Mouse (Mus musculus) retina, postnatal 7 days (tissue): ENCODE results near the gene Uck2.

Experiments
- DNase-seq: peaks from one replicate; pipeline ENCODE4 v3.0.0-alpha.2; 2012; ENCODE audit warnings: low read depth, low spot score

The Uck2 gene

GRCm38 (mm10) chr1:167285320-167285355 is at the start of gene Uck2:
Gene Uck2, minus strand, starts transcription at chr1:167285320.
- no peak for DNase-seq

- no peak for DNase-seq
These were observed 46.0 kb upstream of the Uck2 start for GRCm38 (mm10) chr1:167331106-167331505.

- DNase-seq: no peak
These were observed 43.7 kb upstream of the Uck2 start for GRCm38 (mm10) chr1:167328776-167329175.

GRCm38 (mm10) chr1:167321691-167322090 is 36.6 kb upstream of the Uck2 start:
- no peak for DNase-seq

GRCm38 (mm10) chr1:167313220-167313619 is 28.1 kb upstream of the Uck2 start:
- no peak for DNase-seq

GRCm38 (mm10) chr1:167312367-167312766 is 27.2 kb upstream of the Uck2 start:
- no peak for DNase-seq

GRCm38 (mm10) chr1:167308261-167309054 is 23.3 kb upstream of the Uck2 start, which contains the start of gene Tmco1:
Gene Tmco1, plus strand, starts transcription at chr1:167308378.
- DNase-seq: peak; percentile 95

- DNase-seq: no peak
These were observed 22.6 kb upstream of the Uck2 start for GRCm38 (mm10) chr1:167307674-167308073.

- DNase-seq: no peak
These were observed 21.5 kb upstream of the Uck2 start for GRCm38 (mm10) chr1:167306451-167307240.

GRCm38 (mm10) chr1:167305501-167306137 is 20.5 kb upstream of the Uck2 start:
- DNase-seq: no peak

GRCm38 (mm10) chr1:167300122-167300521 is 15.0 kb upstream of the Uck2 start:
- DNase-seq: no peak

GRCm38 (mm10) chr1:167295679-167296402 is 10.7 kb upstream of the Uck2 start:
- DNase-seq: no peak

- no peak for DNase-seq
These were observed 7.3 kb upstream of the Uck2 start for GRCm38 (mm10) chr1:167292447-167292846.

GRCm38 (mm10) chr1:167291610-167292009 is 6.5 kb upstream of the Uck2 start:
- DNase-seq: no peak

GRCm38 (mm10) chr1:167290263-167290592 is 5.1 kb upstream of the Uck2 start:
- no peak for DNase-seq

GRCm38 (mm10) chr1:167289567-167290262 is 4.6 kb upstream of the Uck2 start:
- no peak for DNase-seq

GRCm38 (mm10) chr1:167288665-167289538 is 3.8 kb upstream of the Uck2 start:
- no peak for DNase-seq

- no peak for DNase-seq
These were observed 2.0 kb upstream of the Uck2 start for GRCm38 (mm10) chr1:167287156-167287555.

GRCm38 (mm10) chr1:167285356-167285755 is 236 bp upstream of the Uck2 start:
- DNase-seq: no peak

- DNase-seq: peak; percentile 80
These were observed 242 bp downstream of the Uck2 start for GRCm38 (mm10) chr1:167284837-167285319.
